Mouse (Mus musculus) cortical plate, adult 2 months (tissue): ENCODE data around the gene F9. TPM values are rescaled to one million over a fixed set of nuclear protein-coding genes. Genes with fewer than 3 reads are reported as not detected.
"Not testable (repeated sequence)": the region's sequence is repeated elsewhere in the genome, so short reads cannot be mapped to it uniquely, and the experiment has no call there.

Experiments
- H3K27ac ChIP-seq: fragments of 200-500 bp; 2 replicates; pipeline ENCODE4 v1.5.1; 2012; ENCODE audit warnings: low read length, control low read depth, inconsistent platforms; ENCODE audit not compliant: insufficient read depth
- H3K4me1 ChIP-seq: fragments of 200-500 bp; 2 replicates; pipeline ENCODE4 v1.6.1; 2011; ENCODE audit warnings: low read length; ENCODE audit not compliant: control insufficient read depth, insufficient read depth
- H3K4me3 ChIP-seq: fragments of 200-500 bp; 2 replicates; pipeline ENCODE4 v1.5.1; 2011; ENCODE audit warnings: mild to moderate bottlenecking, low read length, control low read depth; ENCODE audit not compliant: insufficient read depth
- CTCF ChIP-seq: fragments of 200-500 bp; IDR thresholded peaks from 2 replicates; pipeline ENCODE4 v1.5.1; 2011; ENCODE audit warnings: mild to moderate bottlenecking, control low read depth, low read length; ENCODE audit not compliant: insufficient read depth; ENCODE audit errors: extremely low read depth
- POLR2A ChIP-seq: fragments of 200-500 bp; IDR thresholded peaks from 2 replicates; pipeline ENCODE4 v1.6.1; 2011; ENCODE audit warnings: mild to moderate bottlenecking, low read length, control low read depth; ENCODE audit not compliant: insufficient read depth; ENCODE audit errors: extremely low read depth
- polyA plus RNA-seq: library from polyadenylated mRNA; depleted of rRNA; stranded (reverse); fragments of >200 nt; gene quantifications from 2 replicates; pipeline ENCODE4 v1.2.3, GENCODE M21; 2012; rRNA removed

F9 gene
- polyA plus RNA-seq = 0.17 and 0.21 TPM in 2 replicates

GRCm38 (mm10) chrX:59999221-60000083 lies at the start of gene F9:
F9 (plus strand) TSS chrX:59999464.
- Histone ChIP-seq H3K4me3 (no peak within 1 kb of the TSS), H3K4me1 (no peaks in the 10 kb centered on the region), H3K27ac (no peak within 1 kb of the TSS)
- TF ChIP-seq POLR2A (no peak), CTCF (no peak)

- H3K27ac ChIP-seq, H3K4me1 ChIP-seq, H3K4me3 ChIP-seq: not testable (repeated sequence)
Observed at GRCm38 (mm10) chrX:59969767-59970166, 29.5 kb upstream of the F9 start.

- Histone ChIP-seq H3K4me3 (no peak overlapping the region), H3K4me1 (no peaks in the 10 kb centered on the region), H3K27ac (no peak overlapping the region)
- no peak for TF ChIP-seq CTCF
- TF ChIP-seq POLR2A = no peak
Observed at GRCm38 (mm10) chrX:60000084-60000443, 800 bp downstream of the F9 start.

GRCm38 (mm10) chrX:60001461-60001860 lies 2.2 kb downstream of the F9 start:
- TF ChIP-seq CTCF (no peak), POLR2A (no peak)
- Histone ChIP-seq H3K4me1 (no peaks in the 10 kb centered on the region), H3K27ac (no peak overlapping the region), H3K4me3 (no peak overlapping the region)

GRCm38 (mm10) chrX:60013084-60013676 lies 13.9 kb downstream of the F9 start:
- TF ChIP-seq CTCF (peak; percentile 38; the same call in 1 of the 2 replicates), POLR2A (no peak)
- H3K27ac ChIP-seq = no peak overlapping the region
- no peaks in the 10 kb centered on the region for H3K4me1 ChIP-seq
- no peak overlapping the region for H3K4me3 ChIP-seq

GRCm38 (mm10) chrX:60014588-60014987 lies 15.3 kb downstream of the F9 start:
- TF ChIP-seq CTCF (no peak), POLR2A (no peak)
- no peak overlapping the region for H3K4me3 ChIP-seq
- H3K4me1 ChIP-seq = no peaks in the 10 kb centered on the region
- H3K27ac ChIP-seq = no peak overlapping the region

GRCm38 (mm10) chrX:60021007-60021406 lies 21.7 kb downstream of the F9 start:
- Histone ChIP-seq H3K27ac (no peak overlapping the region), H3K4me1 (no peaks in the 10 kb centered on the region), H3K4me3 (no peak overlapping the region)
- no peak for TF ChIP-seq CTCF
- no peak for TF ChIP-seq POLR2A

GRCm38 (mm10) chrX:60021595-60021994 lies 22.3 kb downstream of the F9 start:
- Histone ChIP-seq H3K4me1 (no peaks in the 10 kb centered on the region), H3K27ac (no peak overlapping the region), H3K4me3 (no peak overlapping the region)
- TF ChIP-seq POLR2A = no peak
- no peak for TF ChIP-seq CTCF

- H3K4me1 ChIP-seq = no peaks in the 10 kb centered on the region
Observed at GRCm38 (mm10) chrX:60026654-60027053, 27.4 kb downstream of the F9 start.

GRCm38 (mm10) chrX:60054745-60055144 lies 55.5 kb downstream of the F9 start:
- Histone ChIP-seq H3K27ac (no peak overlapping the region), H3K4me1 (no peaks in the 10 kb centered on the region), H3K4me3 (no peak overlapping the region)
- TF ChIP-seq CTCF (no peak), POLR2A (no peak)

More at GRCm38 (mm10) chrX:60026654-60027053, 27.4 kb downstream of the F9 start:
- no peak overlapping the region for H3K27ac ChIP-seq
- TF ChIP-seq CTCF (peak; percentile 39; the same call in 1 of the 2 replicates), POLR2A (no peak)
- H3K4me3 ChIP-seq = no peak overlapping the region
